Mouse (Mus musculus): Measurements from ENCODE around the gene Alkbh1.

The Alkbh1 gene

DNA sequence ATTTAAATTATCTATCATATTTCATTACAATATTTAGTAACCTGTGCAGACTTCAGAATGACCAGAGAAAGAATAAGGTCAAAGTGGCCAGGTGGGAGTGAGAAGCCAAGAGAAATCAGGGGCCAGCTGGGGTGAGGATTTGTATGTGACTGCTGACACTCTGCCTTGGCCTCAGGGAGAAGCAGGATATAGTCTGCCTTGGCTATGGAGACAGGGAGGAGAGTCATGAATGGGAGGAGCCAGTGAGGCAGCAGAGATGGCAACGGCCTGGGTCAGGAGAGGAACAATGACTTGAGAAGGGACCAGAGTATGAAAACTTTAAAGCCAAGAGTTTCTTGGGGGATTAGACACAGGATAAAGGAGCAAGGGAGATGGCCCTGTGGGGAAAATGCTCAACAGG lies 20.1 kb downstream of the Alkbh1 start:
- H3K27me3 ChIP-seq (ENCODE audit: insufficient read depth, low read length): no peaks in the 10 kb centered on the region
- H3K4me3 ChIP-seq (replicated peaks; ENCODE audit: low read length): no peak overlapping the region
- no peaks in the 10 kb centered on the region for H3K9me3 ChIP-seq (ENCODE audit: low read length)
- H3K36me3 ChIP-seq (ENCODE audit: insufficient read depth, low read length): peaks cover 67% of the 10 kb centered on the region
- peaks cover 51% of the 10 kb centered on the region for H3K4me1 ChIP-seq (replicated peaks; ENCODE audit: low read depth, low read length)
- TF ChIP-seq CTCF (conservative IDR thresholded peaks at IDR 0.05; ENCODE audit: low read length) (no peak), NANOG (IDR thresholded peaks at IDR 0.05; ENCODE audit: borderline replicate concordance, low read length) (no peak), POU5F1 (IDR thresholded peaks at IDR 0.05; ENCODE audit: borderline replicate concordance, low read length) (no peak)

DNA sequence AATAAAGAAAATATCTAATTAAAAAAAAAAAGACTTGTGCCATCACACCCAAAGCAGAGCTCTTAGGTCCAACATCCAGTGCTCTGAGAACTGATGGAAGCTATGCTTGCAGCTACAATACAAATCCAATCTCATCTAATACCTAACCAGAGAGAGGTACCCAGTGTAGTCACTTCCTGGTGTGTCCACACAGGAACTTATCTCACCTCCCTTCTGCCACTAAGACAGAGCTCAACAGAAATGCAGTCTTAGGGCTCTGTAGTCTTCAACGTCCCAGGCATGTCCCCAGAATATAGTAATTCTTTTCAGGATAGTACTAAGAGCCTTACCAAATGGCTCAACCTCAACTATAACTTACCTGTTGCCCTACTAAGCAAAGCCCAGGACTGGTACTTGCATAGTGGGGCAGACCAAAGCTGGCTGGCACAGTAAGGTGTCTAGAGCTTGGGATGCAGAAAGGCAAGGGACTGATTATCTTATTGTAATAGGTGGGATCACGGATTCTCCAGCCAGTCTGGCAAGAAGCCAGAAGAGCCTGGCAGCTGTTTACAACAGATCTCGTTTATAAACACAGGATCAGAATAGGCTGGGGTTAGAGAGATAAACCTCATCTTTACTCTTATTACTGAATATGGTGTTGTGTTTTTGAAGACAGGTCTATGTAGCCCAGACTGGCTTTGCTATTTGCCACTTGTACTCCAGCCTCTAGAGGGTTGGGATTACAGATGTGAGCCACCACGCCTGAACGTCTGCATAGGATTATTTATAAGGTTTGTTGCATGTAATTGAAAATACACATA lies 21.9 kb downstream of the Alkbh1 start:
- Histone ChIP-seq H3K4me1 (replicated peaks; ENCODE audit: low read depth, low read length) (peaks cover 38% of the 10 kb centered on the region), H3K36me3 (ENCODE audit: insufficient read depth, low read length) (peaks cover 49% of the 10 kb centered on the region), H3K9me3 (ENCODE audit: low read length) (peaks cover 7% of the 10 kb centered on the region), H3K27me3 (ENCODE audit: insufficient read depth, low read length) (no peaks in the 10 kb centered on the region), H3K4me3 (replicated peaks; ENCODE audit: low read length) (no peak overlapping the region)
- no peak for TF ChIP-seq NANOG (IDR thresholded peaks at IDR 0.05; ENCODE audit: borderline replicate concordance, low read length)
- TF ChIP-seq CTCF (conservative IDR thresholded peaks at IDR 0.05; ENCODE audit: low read length): no peak

- H3K36me3 ChIP-seq (ENCODE audit: insufficient read depth, low read length): peaks cover 33% of the 10 kb centered on the region
- H3K4me3 ChIP-seq (replicated peaks; ENCODE audit: low read length): no peak overlapping the region
- H3K27me3 ChIP-seq (ENCODE audit: insufficient read depth, low read length): peaks cover 8% of the 10 kb centered on the region; the same call in 1 of the 2 replicates
- peaks cover 7% of the 10 kb centered on the region for H3K9me3 ChIP-seq (ENCODE audit: low read length)
- peaks cover 30% of the 10 kb centered on the region for H3K4me1 ChIP-seq (replicated peaks; ENCODE audit: low read depth, low read length)
- TF ChIP-seq CTCF (conservative IDR thresholded peaks at IDR 0.05; ENCODE audit: low read length): no peak
Observed at GRCm38 (mm10) chr12:87419974-87420485, 23.8 kb downstream of the Alkbh1 start.

GRCm38 (mm10) chr12:87418921-87419320 lies 24.9 kb downstream of the Alkbh1 start:
- Histone ChIP-seq H3K9me3 (ENCODE audit: low read length) (peaks cover 7% of the 10 kb centered on the region), H3K27me3 (ENCODE audit: insufficient read depth, low read length) (peaks cover 8% of the 10 kb centered on the region; the same call in 1 of the 2 replicates), H3K36me3 (ENCODE audit: insufficient read depth, low read length) (peaks cover 23% of the 10 kb centered on the region), H3K4me3 (replicated peaks; ENCODE audit: low read length) (no peak overlapping the region), H3K4me1 (replicated peaks; ENCODE audit: low read depth, low read length) (peaks cover 28% of the 10 kb centered on the region)
- TF ChIP-seq NANOG (IDR thresholded peaks at IDR 0.05; ENCODE audit: borderline replicate concordance, low read length) (no peak), POU5F1 (IDR thresholded peaks at IDR 0.05; ENCODE audit: borderline replicate concordance, low read length) (no peak), CTCF (conservative IDR thresholded peaks at IDR 0.05; ENCODE audit: low read length) (no peak)

GRCm38 (mm10) chr12:87416690-87417089 lies 27.1 kb downstream of the Alkbh1 start:
- H3K4me1 ChIP-seq (replicated peaks; ENCODE audit: low read depth, low read length): peaks cover 37% of the 10 kb centered on the region
- no peak overlapping the region for H3K4me3 ChIP-seq (replicated peaks; ENCODE audit: low read length)
- TF ChIP-seq NANOG (IDR thresholded peaks at IDR 0.05; ENCODE audit: borderline replicate concordance, low read length) (no peak), CTCF (conservative IDR thresholded peaks at IDR 0.05; ENCODE audit: low read length) (peak; percentile 70), POU5F1 (IDR thresholded peaks at IDR 0.05; ENCODE audit: borderline replicate concordance, low read length) (no peak)
- H3K36me3 ChIP-seq (ENCODE audit: insufficient read depth, low read length): 0 out of 2 replicates have a peak, but pooled peaks cover under 1% of the 10 kb centered on the region
- peaks cover 7% of the 10 kb centered on the region for H3K9me3 ChIP-seq (ENCODE audit: low read length)
- peaks cover 8% of the 10 kb centered on the region; the same call in 1 of the 2 replicates for H3K27me3 ChIP-seq (ENCODE audit: insufficient read depth, low read length)

DNA sequence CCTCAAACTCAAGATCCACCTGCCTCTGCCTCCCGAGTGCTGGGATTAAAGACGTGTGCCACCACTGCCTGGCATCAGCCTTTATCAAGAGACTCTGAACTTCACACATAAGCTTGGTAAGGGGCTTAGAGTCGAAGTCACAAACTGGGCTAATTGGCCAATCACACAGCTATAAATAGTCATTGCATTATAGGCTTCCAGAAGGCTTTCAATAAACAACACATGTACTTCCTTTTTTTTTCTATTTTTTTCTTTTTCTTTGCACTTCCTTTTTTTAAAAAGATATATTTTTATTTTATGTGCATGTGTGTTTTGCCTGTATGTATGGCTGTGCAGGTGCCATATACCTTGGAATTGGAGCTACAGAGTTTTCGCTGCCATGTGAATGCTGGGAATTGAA lies 28.5 kb downstream of the Alkbh1 start:
- H3K9me3 ChIP-seq (ENCODE audit: low read length): peaks cover 7% of the 10 kb centered on the region
- no peak for TF ChIP-seq CTCF (conservative IDR thresholded peaks at IDR 0.05; ENCODE audit: low read length)
- no peak for TF ChIP-seq NANOG (IDR thresholded peaks at IDR 0.05; ENCODE audit: borderline replicate concordance, low read length)
- TF ChIP-seq POU5F1 (IDR thresholded peaks at IDR 0.05; ENCODE audit: borderline replicate concordance, low read length): no peak
- no peak overlapping the region for H3K4me3 ChIP-seq (replicated peaks; ENCODE audit: low read length)
- H3K4me1 ChIP-seq (replicated peaks; ENCODE audit: low read depth, low read length): peaks cover 50% of the 10 kb centered on the region
- no peaks in the 10 kb centered on the region for H3K36me3 ChIP-seq (ENCODE audit: insufficient read depth, low read length)
- peaks cover 8% of the 10 kb centered on the region; the same call in 1 of the 2 replicates for H3K27me3 ChIP-seq (ENCODE audit: insufficient read depth, low read length)

- Histone ChIP-seq H3K9me3 (ENCODE audit: low read length) (peaks cover 7% of the 10 kb centered on the region), H3K36me3 (ENCODE audit: insufficient read depth, low read length) (no peaks in the 10 kb centered on the region), H3K4me3 (replicated peaks; ENCODE audit: low read length) (no peak overlapping the region), H3K4me1 (replicated peaks; ENCODE audit: low read depth, low read length) (peaks cover 66% of the 10 kb centered on the region), H3K27me3 (ENCODE audit: insufficient read depth, low read length) (peaks cover 8% of the 10 kb centered on the region; the same call in 1 of the 2 replicates)
- peak; percentile 99 for TF ChIP-seq CTCF (conservative IDR thresholded peaks at IDR 0.05; ENCODE audit: low read length)
- no peak for TF ChIP-seq NANOG (IDR thresholded peaks at IDR 0.05; ENCODE audit: borderline replicate concordance, low read length)
- TF ChIP-seq POU5F1 (IDR thresholded peaks at IDR 0.05; ENCODE audit: borderline replicate concordance, low read length): no peak
Observed at GRCm38 (mm10) chr12:87413179-87413790, 30.5 kb downstream of the Alkbh1 start.

DNA sequence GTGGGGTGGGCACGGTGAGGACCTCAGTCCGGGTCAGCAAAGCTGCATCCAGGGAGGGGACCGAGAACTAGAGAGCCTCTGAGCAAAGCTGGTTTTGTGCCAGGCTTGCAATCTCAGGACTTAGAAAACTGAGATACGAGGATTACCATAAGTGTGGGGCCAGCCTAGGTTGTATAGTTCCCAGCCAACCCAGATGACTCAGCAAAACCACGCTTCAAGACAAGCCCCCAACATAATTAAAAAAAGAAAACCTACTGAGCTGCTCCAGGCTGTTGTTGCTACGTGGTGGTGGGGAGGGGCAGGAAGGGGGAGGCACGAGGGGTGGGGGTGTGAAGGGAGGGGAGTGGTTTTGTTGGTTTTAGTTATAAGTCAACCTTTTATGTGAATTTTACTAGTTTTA lies 32.8 kb downstream of the Alkbh1 start:
- Histone ChIP-seq H3K36me3 (ENCODE audit: insufficient read depth, low read length) (no peaks in the 10 kb centered on the region), H3K27me3 (ENCODE audit: insufficient read depth, low read length) (peaks cover 4% of the 10 kb centered on the region; the same call in 1 of the 2 replicates), H3K4me3 (replicated peaks; ENCODE audit: low read length) (no peak overlapping the region), H3K4me1 (replicated peaks; ENCODE audit: low read depth, low read length) (peaks cover 81% of the 10 kb centered on the region), H3K9me3 (ENCODE audit: low read length) (no peaks in the 10 kb centered on the region)
- TF ChIP-seq NANOG (IDR thresholded peaks at IDR 0.05; ENCODE audit: borderline replicate concordance, low read length) (no peak), POU5F1 (IDR thresholded peaks at IDR 0.05; ENCODE audit: borderline replicate concordance, low read length) (no peak), CTCF (conservative IDR thresholded peaks at IDR 0.05; ENCODE audit: low read length) (no peak)
